Mouse (Mus musculus): ENCODE measurements around the gene Zfp426. TPM values are rescaled to one million over a fixed set of nuclear protein-coding genes. Genes with fewer than 3 reads are reported as not detected.

Gene Zfp426
- polyA plus RNA-seq, 1 experiment from 2014 or later: 29.9 TPM

DNA sequence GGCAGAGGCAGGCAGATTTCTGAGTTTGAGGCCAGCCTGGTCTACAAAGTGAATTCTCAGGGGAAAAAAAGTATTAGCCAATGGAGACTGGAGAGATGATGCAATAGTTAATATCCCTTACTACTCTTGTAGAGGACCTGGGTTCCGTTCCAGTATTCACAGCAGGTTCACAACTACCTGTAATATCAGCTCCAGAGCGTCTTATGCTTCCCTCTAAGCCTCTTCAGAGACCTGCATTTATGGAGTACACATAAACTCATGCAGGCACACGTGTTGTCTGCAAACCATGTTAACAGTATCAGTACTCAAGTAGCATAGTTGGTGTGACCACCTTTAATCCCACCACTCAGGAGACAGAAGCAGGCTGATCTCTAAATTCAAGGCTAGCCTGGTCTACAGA, 62.5 kb downstream of the Zfp426 start:
- Histone ChIP-seq H3K9me3 (no peaks in the 10 kb centered on the region), H3K4me1 (replicated peaks) (no peaks in the 10 kb centered on the region), H3K4me2 (no peak overlapping the region), H3K36me3 (peaks cover 8% of the 10 kb centered on the region), H3K4me3 (no peak overlapping the region), H3K9ac (no peak overlapping the region), H3K27me3 (no peaks in the 10 kb centered on the region), H3K27ac (no peak overlapping the region)
- ATAC-seq (ENCODE audit: low FRiP score): no peak
- WGBS: 86% methylated on average over 3 of the region's 3 CpGs

Other genes with a start within 250 kb of the Zfp426 start
- not detected in 2 replicates for gene Olfr39, start 210.4 kb downstream of the Zfp426 start, polyA plus RNA-seq (2015; fragmentation: Nextera tagmentation; extraction: Ambion mirVana)
- gene Olfr873, start 194.2 kb downstream of the Zfp426 start, polyA plus RNA-seq (2015; fragmentation: Nextera tagmentation; extraction: Ambion mirVana): 0.17 TPM in 1 of 2 replicates, not detected in the other
- gene Olfr18, start 156.7 kb downstream of the Zfp426 start, polyA plus RNA-seq (2015; fragmentation: Nextera tagmentation; extraction: Ambion mirVana): not detected in 2 replicates
- gene Zfp560, start 107.6 kb downstream of the Zfp426 start, polyA plus RNA-seq (2015; fragmentation: Nextera tagmentation; extraction: Ambion mirVana): 39.7 and 40.3 TPM in 2 replicates
- 16.4 and 17.9 TPM in 2 replicates for gene Zfp26, start 32.6 kb downstream of the Zfp426 start, polyA plus RNA-seq (2015; fragmentation: Nextera tagmentation; extraction: Ambion mirVana)
- 124 and 131 TPM in 2 replicates for gene Zfp266, start 28.7 kb upstream of the Zfp426 start, polyA plus RNA-seq (2015; fragmentation: Nextera tagmentation; extraction: Ambion mirVana)
- 46.4 and 48.2 TPM in 2 replicates for gene Zfp846, start 88.5 kb upstream of the Zfp426 start, polyA plus RNA-seq (2015; fragmentation: Nextera tagmentation; extraction: Ambion mirVana)
- 500 and 520 TPM in 2 replicates for gene Ubl5, start 150.1 kb upstream of the Zfp426 start, polyA plus RNA-seq (2015; fragmentation: Nextera tagmentation; extraction: Ambion mirVana)
- gene Fbxl12, start 152.0 kb upstream of the Zfp426 start, polyA plus RNA-seq (2015; fragmentation: Nextera tagmentation; extraction: Ambion mirVana): 18.2 and 19.1 TPM in 2 replicates
- gene Pin1, start 159.3 kb upstream of the Zfp426 start, polyA plus RNA-seq (2015; fragmentation: Nextera tagmentation; extraction: Ambion mirVana): 59.8 and 61.5 TPM in 2 replicates

Measured in hindbrain, embryonic 13.5 days (tissue).